Mouse (Mus musculus) Muller cell, postnatal 12 days (primary cell): ENCODE measurements around the gene Atf7.

Experiments
- DNase-seq: peaks from one replicate; pipeline ENCODE4 v3.0.0-alpha.2; 2015; ENCODE audit errors: inconsistent ontology term

The Atf7 gene

GRCm38 (mm10) chr15:102499851-102500250 lies 125.4 kb downstream of the Atf7 start:
- DNase-seq = no peak

- DNase-seq = no peak
These were observed 125.9 kb downstream of the Atf7 start for GRCm38 (mm10) chr15:102499370-102499769.

GRCm38 (mm10) chr15:102498322-102498721 lies 126.9 kb downstream of the Atf7 start:
- DNase-seq = no peak

GRCm38 (mm10) chr15:102487664-102488063 lies 137.6 kb downstream of the Atf7 start:
- DNase-seq = no peak

GRCm38 (mm10) chr15:102485853-102486252 lies 139.4 kb downstream of the Atf7 start:
- no peak for DNase-seq

GRCm38 (mm10) chr15:102483136-102483535 lies 142.1 kb downstream of the Atf7 start:
- no peak for DNase-seq
